Mouse (Mus musculus) brain, embryonic 14.5 days (tissue): ENCODE results near the gene Tprgl.

ENCODE experiments used
- CTCF ChIP-seq: fragments of 200-500 bp; IDR thresholded peaks from 2 replicates; pipeline ENCODE4 v1.5.1; 2012; ENCODE audit warnings: inconsistent platforms, mild to moderate bottlenecking, moderate library complexity, borderline replicate concordance; ENCODE audit not compliant: insufficient read depth, insufficient read length; ENCODE audit errors: extremely low read depth
- POLR2A ChIP-seq: fragments of 200-500 bp; IDR thresholded peaks from 2 replicates; pipeline ENCODE4 v1.6.1; 2012; ENCODE audit warnings: mild to moderate bottlenecking, inconsistent platforms, borderline replicate concordance; ENCODE audit not compliant: poor library complexity, insufficient read depth, insufficient read length, severe bottlenecking; ENCODE audit errors: extremely low read depth

DNA sequence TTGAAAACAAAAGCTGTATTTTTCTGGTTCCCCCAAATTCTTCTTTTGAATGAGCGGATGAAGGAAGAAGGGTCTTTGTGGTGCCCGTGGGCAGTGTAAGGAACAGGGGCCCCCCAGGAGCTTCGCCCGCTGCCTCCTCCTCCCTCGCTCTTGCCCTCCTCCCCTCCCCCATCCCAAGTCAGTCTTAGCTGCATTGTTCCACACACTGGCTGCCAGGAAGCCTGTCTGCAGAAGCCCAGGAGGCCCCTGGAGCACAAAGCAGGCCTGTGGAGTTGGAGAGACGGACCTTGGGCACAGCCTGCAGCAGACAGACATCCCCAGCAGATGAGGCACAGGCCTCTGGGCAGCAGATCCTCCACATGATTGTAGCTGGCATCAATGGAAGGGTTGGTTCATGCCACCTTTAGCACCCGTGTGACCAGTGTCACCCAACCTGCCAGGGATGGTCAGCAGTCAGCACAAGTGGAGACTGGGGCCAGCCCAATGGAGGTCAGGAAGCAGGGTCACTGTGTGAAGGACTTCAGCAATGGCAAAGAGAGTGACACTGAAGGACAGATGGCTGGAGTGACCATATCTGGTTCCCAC lies 38.0 kb upstream of the Tprgl start:
- TF ChIP-seq POLR2A (no peak), CTCF (no peak)
